Mouse (Mus musculus) liver, embryonic 14.5 days (tissue): ENCODE results near the gene Mrps7.

Source experiments
- CTCF ChIP-seq: IDR thresholded peaks from 2 replicates; pipeline ENCODE4 v1.5.1; 2016; ENCODE audit warnings: antibody characterized with exemption, low read depth, control low read depth
- EP300 ChIP-seq: IDR thresholded peaks from 2 replicates; pipeline ENCODE4 v1.6.1; 2016; ENCODE audit warnings: antibody characterized with exemption, low read depth

GRCm38 (mm10) chr11:115616371-115616770 lies 12.6 kb downstream of the Mrps7 start:
- TF ChIP-seq EP300, result no peak
- no peak for TF ChIP-seq CTCF
